Mouse (Mus musculus) liver, postnatal 0 days (tissue): ENCODE measurements around the gene Rbfox1.

Source experiments
- CTCF ChIP-seq: sonication (generic); IDR thresholded peaks from 2 replicates; pipeline ENCODE4 v1.5.1; 2016; ENCODE audit warnings: antibody characterized with exemption, low read depth
- EP300 ChIP-seq: IDR thresholded peaks from 2 replicates; pipeline ENCODE4 v1.6.1; 2016; ENCODE audit warnings: antibody characterized with exemption, low read depth, mild to moderate bottlenecking

- TF ChIP-seq CTCF (no peak), EP300 (no peak)
These were observed 1408.0 kb downstream of the Rbfox1 start for GRCm38 (mm10) chr16:7292985-7293805.
